Mouse (Mus musculus): Measurements from ENCODE around the gene Cdh13. TPM values are rescaled to one million over a fixed set of nuclear protein-coding genes. Genes with fewer than 3 reads are reported as not detected.
A peak's percentile ranks its signal among the peaks of the same experiment; 100 is the strongest.

Cdh13 gene
- polyA plus RNA-seq, 1 experiment from 2014 or later = 3.5 TPM

GRCm38 (mm10) chr8:118284112-118285029 lies 838 bp downstream of the Cdh13 start:
- Histone ChIP-seq H3K4me3 (peak overlapping the region; percentile 44), H3K9ac (peak overlapping the region; percentile 34; the same call in 1 of the 2 replicates), H3K36me3 (no peaks in the 10 kb centered on the region), H3K9me3 (no peaks in the 10 kb centered on the region), H3K4me1 (peaks cover 17% of the 10 kb centered on the region), H3K4me2 (peak overlapping the region; percentile 87), H3K27me3 (peaks cover 49% of the 10 kb centered on the region), H3K27ac (no peak overlapping the region)
- no peak; the same call in 1 of the 2 replicates for ATAC-seq (ENCODE audit: borderline replicate concordance, extremely low read depth, low FRiP score, low TSS enrichment)
- WGBS = 1% methylated on average over 46 of the region's 46 CpGs

- Histone ChIP-seq H3K9me3 (no peaks in the 10 kb centered on the region), H3K4me1 (peaks cover 17% of the 10 kb centered on the region), H3K4me3 (no peak overlapping the region), H3K9ac (no peak overlapping the region), H3K4me2 (no peak overlapping the region), H3K27ac (no peak overlapping the region; the same call in 1 of the 2 replicates), H3K36me3 (no peaks in the 10 kb centered on the region), H3K27me3 (peaks cover 49% of the 10 kb centered on the region)
- WGBS = 30% methylated on average over 10 of the region's 10 CpGs
- no peak for ATAC-seq (ENCODE audit: borderline replicate concordance, extremely low read depth, low FRiP score, low TSS enrichment)
These were observed 2.2 kb downstream of the Cdh13 start for GRCm38 (mm10) chr8:118285596-118286281.

GRCm38 (mm10) chr8:118286282-118287180 lies 3.0 kb downstream of the Cdh13 start:
- Histone ChIP-seq H3K4me2 (no peak overlapping the region), H3K9me3 (no peaks in the 10 kb centered on the region), H3K27ac (no peak overlapping the region; the same call in 1 of the 2 replicates), H3K4me3 (no peak overlapping the region), H3K4me1 (peaks cover 17% of the 10 kb centered on the region), H3K27me3 (peaks cover 49% of the 10 kb centered on the region), H3K9ac (no peak overlapping the region), H3K36me3 (no peaks in the 10 kb centered on the region)
- 25% methylated on average over 10 of the region's 10 CpGs for WGBS
- ATAC-seq (ENCODE audit: borderline replicate concordance, extremely low read depth, low FRiP score, low TSS enrichment) = 0 out of 2 replicates have a peak, but pooled peaks have one; percentile 33

GRCm38 (mm10) chr8:118287496-118287895 lies 4.0 kb downstream of the Cdh13 start:
- Histone ChIP-seq H3K27me3 (peaks cover 47% of the 10 kb centered on the region), H3K4me1 (peaks cover 17% of the 10 kb centered on the region), H3K4me2 (no peak overlapping the region), H3K9ac (no peak overlapping the region), H3K9me3 (no peaks in the 10 kb centered on the region), H3K36me3 (no peaks in the 10 kb centered on the region), H3K4me3 (no peak overlapping the region), H3K27ac (no peak overlapping the region)
- no peak for ATAC-seq (ENCODE audit: borderline replicate concordance, extremely low read depth, low FRiP score, low TSS enrichment)
- 30% methylated on average over 9 of the region's 9 CpGs for WGBS

- no peaks in the 10 kb centered on the region for H3K9me3 ChIP-seq
- H3K4me1 ChIP-seq = peaks cover 14% of the 10 kb centered on the region
- H3K4me3 ChIP-seq = no peak overlapping the region
- H3K36me3 ChIP-seq = no peaks in the 10 kb centered on the region
- WGBS = 52% methylated on average over 8 of the region's 8 CpGs
- ATAC-seq (ENCODE audit: borderline replicate concordance, extremely low read depth, low FRiP score, low TSS enrichment) = no peak
- peaks cover 38% of the 10 kb centered on the region for H3K27me3 ChIP-seq
- no peak overlapping the region for H3K9ac ChIP-seq
- H3K27ac ChIP-seq = no peak overlapping the region
- no peak overlapping the region for H3K4me2 ChIP-seq
These were observed 4.9 kb downstream of the Cdh13 start for GRCm38 (mm10) chr8:118288259-118288952.

GRCm38 (mm10) chr8:118289091-118289490 lies 5.6 kb downstream of the Cdh13 start:
- ATAC-seq (ENCODE audit: borderline replicate concordance, extremely low read depth, low FRiP score, low TSS enrichment) = no peak
- peaks cover 7% of the 10 kb centered on the region; the same call in 1 of the 2 replicates for H3K4me1 ChIP-seq
- no peak overlapping the region for H3K9ac ChIP-seq
- H3K27me3 ChIP-seq = peaks cover 33% of the 10 kb centered on the region
- H3K4me3 ChIP-seq = no peak overlapping the region
- H3K4me2 ChIP-seq = no peak overlapping the region
- 83% methylated on average over 4 of the region's 4 CpGs for WGBS
- no peaks in the 10 kb centered on the region for H3K9me3 ChIP-seq
- no peak overlapping the region for H3K27ac ChIP-seq
- H3K36me3 ChIP-seq = no peaks in the 10 kb centered on the region

- no peak overlapping the region for H3K27ac ChIP-seq
- ATAC-seq (ENCODE audit: borderline replicate concordance, extremely low read depth, low FRiP score, low TSS enrichment) = no peak
These were observed 6.0 kb downstream of the Cdh13 start for GRCm38 (mm10) chr8:118289525-118289924.

GRCm38 (mm10) chr8:118290266-118290665 lies 6.7 kb downstream of the Cdh13 start:
- no peak for ATAC-seq (ENCODE audit: borderline replicate concordance, extremely low read depth, low FRiP score, low TSS enrichment)
- no peak overlapping the region for H3K4me2 ChIP-seq
- 56% methylated on average over 6 of the region's 6 CpGs for WGBS
- H3K9ac ChIP-seq = no peak overlapping the region
- no peaks in the 10 kb centered on the region for H3K9me3 ChIP-seq
- H3K4me1 ChIP-seq = no peaks in the 10 kb centered on the region; the same call in 1 of the 2 replicates
- no peak overlapping the region for H3K27ac ChIP-seq
- H3K27me3 ChIP-seq = peaks cover 21% of the 10 kb centered on the region
- H3K36me3 ChIP-seq = no peaks in the 10 kb centered on the region
- H3K4me3 ChIP-seq = no peak overlapping the region

More at GRCm38 (mm10) chr8:118289525-118289924, 6.0 kb downstream of the Cdh13 start:
- H3K4me2 ChIP-seq = no peak overlapping the region
- H3K4me3 ChIP-seq = no peak overlapping the region
- H3K9me3 ChIP-seq = no peaks in the 10 kb centered on the region
- WGBS = 75% methylated on average over 7 of the region's 7 CpGs
- H3K36me3 ChIP-seq = no peaks in the 10 kb centered on the region
- H3K4me1 ChIP-seq = peaks cover 2% of the 10 kb centered on the region; the same call in 1 of the 2 replicates
- H3K9ac ChIP-seq = no peak overlapping the region
- peaks cover 28% of the 10 kb centered on the region for H3K27me3 ChIP-seq

- Histone ChIP-seq H3K9ac (no peak overlapping the region), H3K4me2 (no peak overlapping the region), H3K4me3 (no peak overlapping the region), H3K4me1 (no peaks in the 10 kb centered on the region), H3K27ac (no peak overlapping the region), H3K9me3 (no peaks in the 10 kb centered on the region), H3K36me3 (no peaks in the 10 kb centered on the region), H3K27me3 (no peaks in the 10 kb centered on the region)
- peak; percentile 32; the same call in 1 of the 2 replicates for ATAC-seq (ENCODE audit: borderline replicate concordance, extremely low read depth, low FRiP score, low TSS enrichment)
- WGBS = 62% methylated on average over 5 of the region's 5 CpGs
These were observed 12.9 kb downstream of the Cdh13 start for GRCm38 (mm10) chr8:118296477-118296876.

GRCm38 (mm10) chr8:118306957-118307356 lies 23.4 kb downstream of the Cdh13 start:
- no peak overlapping the region for H3K27ac ChIP-seq
- no peak overlapping the region for H3K4me3 ChIP-seq
- WGBS = 54% methylated on average over 10 of the region's 10 CpGs
- no peak for ATAC-seq (ENCODE audit: borderline replicate concordance, extremely low read depth, low FRiP score, low TSS enrichment)
- H3K4me2 ChIP-seq = no peak overlapping the region
- no peaks in the 10 kb centered on the region for H3K4me1 ChIP-seq
- H3K27me3 ChIP-seq = no peaks in the 10 kb centered on the region
- no peaks in the 10 kb centered on the region for H3K36me3 ChIP-seq
- H3K9ac ChIP-seq = no peak overlapping the region
- H3K9me3 ChIP-seq = no peaks in the 10 kb centered on the region

GRCm38 (mm10) chr8:118309106-118309505 lies 25.6 kb downstream of the Cdh13 start:
- no peak overlapping the region for H3K4me2 ChIP-seq
- ATAC-seq (ENCODE audit: borderline replicate concordance, extremely low read depth, low FRiP score, low TSS enrichment) = no peak
- H3K27ac ChIP-seq = no peak overlapping the region
- no peak overlapping the region for H3K9ac ChIP-seq
- WGBS = 50% methylated on average over 3 of the region's 3 CpGs
- no peak overlapping the region for H3K4me3 ChIP-seq
- H3K9me3 ChIP-seq = no peaks in the 10 kb centered on the region
- H3K4me1 ChIP-seq = no peaks in the 10 kb centered on the region
- no peaks in the 10 kb centered on the region for H3K27me3 ChIP-seq
- H3K36me3 ChIP-seq = no peaks in the 10 kb centered on the region

Measured in lung, embryonic 15.5 days (tissue).